Mouse (Mus musculus) spleen, adult 2 months (tissue): ENCODE data around the gene Arl14.
A peak's percentile ranks its signal among the peaks of the same experiment; 100 is the strongest.

Experiments used
- CTCF ChIP-seq: fragments of 200-500 bp; IDR thresholded peaks from 2 replicates; pipeline ENCODE4 v1.5.1; 2011; ENCODE audit warnings: mild to moderate bottlenecking, inconsistent platforms; ENCODE audit not compliant: insufficient read depth, insufficient read length, insufficient replicate concordance; ENCODE audit errors: extremely low read depth
- POLR2A ChIP-seq: fragments of 200-500 bp; IDR thresholded peaks from 2 replicates; pipeline ENCODE4 v1.6.1; 2011; ENCODE audit warnings: low read depth, low read length, inconsistent platforms

- no peak for TF ChIP-seq POLR2A
- peak; percentile 12; the same call in 1 of the 2 replicates for TF ChIP-seq CTCF
These were observed 44.9 kb upstream of the Arl14 start for GRCm38 (mm10) chr3:69177168-69177797.
